Mouse (Mus musculus) liver, adult 2 months (tissue): ENCODE results near the gene Npw.

ENCODE experiments used
- CTCF ChIP-seq: fragments of 200-500 bp; IDR thresholded peaks from 2 replicates; pipeline ENCODE4 v1.5.1; 2011; ENCODE audit warnings: low read depth, low read length, control low read depth
- POLR2A ChIP-seq: fragments of 200-500 bp; IDR thresholded peaks from 2 replicates; pipeline ENCODE4 v1.6.1; 2011; ENCODE audit warnings: low read length, control low read depth; ENCODE audit not compliant: insufficient read depth; ENCODE audit errors: extremely low read depth

GRCm38 (mm10) chr17:24697985-24698384 is 39.7 kb upstream of the Npw start:
- no peak for TF ChIP-seq POLR2A
- TF ChIP-seq CTCF: no peak
